Mouse (Mus musculus) neural tube, embryonic 14.5 days (tissue): ENCODE measurements at regions not wholly inside any gene's neighbourhood (a gene's known extent, or its start where the extent isn't known, plus 50 kb on each side); places are given as distances from the start of the nearest gene placed in this dataset.

ENCODE experiments used
- ATAC-seq: fragments of 200-750 bp; cut with Nextera tagmentation; 2 replicates; pipeline ENCODE4 v1.8.0; 2017; ENCODE audit warnings: low read depth, mild to moderate bottlenecking, moderate TSS enrichment, moderate library complexity
- H3K27ac ChIP-seq: fragments of 300-500 bp; sonication (generic); 2 replicates; pipeline ENCODE4 v1.5.1; 2014; ENCODE audit warnings: low read depth, mild to moderate bottlenecking, control low read depth, low read length, moderate library complexity, mixed read lengths
- H3K27me3 ChIP-seq: fragments of 300-500 bp; sonication (generic); 2 replicates; pipeline ENCODE4 v1.6.1; 2014; ENCODE audit warnings: low read length; ENCODE audit not compliant: control insufficient read depth, insufficient read depth
- H3K36me3 ChIP-seq: fragments of 300-500 bp; sonication (generic); 2 replicates; pipeline ENCODE4 v1.6.1; 2014; ENCODE audit warnings: low read length, mixed read lengths; ENCODE audit not compliant: control insufficient read depth, insufficient read depth
- H3K4me1 ChIP-seq: fragments of 300-500 bp; sonication (generic); 2 replicates; pipeline ENCODE4 v1.6.1; 2014; ENCODE audit warnings: low read length; ENCODE audit not compliant: control insufficient read depth, insufficient read depth
- H3K4me2 ChIP-seq: fragments of 300-500 bp; sonication (generic); 2 replicates; pipeline ENCODE4 v1.6.1; 2014; ENCODE audit warnings: mild to moderate bottlenecking, low read depth, low read length, control low read depth
- H3K4me3 ChIP-seq: fragments of 300-500 bp; sonication (generic); 2 replicates; pipeline ENCODE4 v1.5.1; 2014; ENCODE audit warnings: low read depth, low read length, control low read depth, mixed read lengths
- H3K9ac ChIP-seq: fragments of 300-500 bp; sonication (generic); replicated peaks from 2 replicates; pipeline ENCODE4 v1.6.1; 2014; ENCODE audit warnings: low read depth, mild to moderate bottlenecking, control low read depth, low read length, mixed read lengths
- H3K9me3 ChIP-seq: fragments of 300-500 bp; sonication (generic); 2 replicates; pipeline ENCODE4 v1.6.1; 2016; ENCODE audit warnings: low read length; ENCODE audit not compliant: control insufficient read depth
- WGBS: fragments of 180-500 bp; shearing (Covaris S2); extraction: QIAGEN DNeasy Blood & Tissue Kit; methylation state at CpG from one replicate; pipeline ENCODE4 v1.1.7; 2014; 5-methylcytosine and 5-hydroxymethylcytosine counted together

DNA sequence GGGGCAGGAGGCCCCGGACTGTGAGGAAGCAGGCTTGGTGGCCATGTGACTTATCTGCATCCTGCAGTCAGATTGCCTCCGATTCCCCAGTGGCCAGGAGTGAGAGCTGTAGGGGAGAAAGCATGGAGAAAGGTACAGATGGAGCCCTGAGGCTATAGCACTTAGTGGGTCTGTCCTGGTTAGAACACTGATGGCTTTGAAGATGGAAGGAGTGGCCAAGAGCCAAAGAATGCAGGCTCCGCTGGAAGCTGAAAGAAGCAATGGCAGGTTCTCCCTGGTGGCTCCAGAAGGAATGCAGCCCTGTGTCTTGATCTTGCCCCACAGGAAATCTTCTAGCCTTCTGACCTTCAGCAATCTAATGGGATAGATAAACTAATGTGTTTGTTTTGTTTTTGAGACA is 926.3 kb downstream of the 4930447A16Rik start:
- H3K27me3 ChIP-seq = no peaks in the 10 kb centered on the region
- WGBS = 83% methylated on average over 3 of the region's 3 CpGs
- H3K9me3 ChIP-seq = no peaks in the 10 kb centered on the region
- no peaks in the 10 kb centered on the region for H3K36me3 ChIP-seq
- no peak overlapping the region for H3K4me3 ChIP-seq
- no peak overlapping the region for H3K4me2 ChIP-seq
- ATAC-seq = no peak
- no peak overlapping the region for H3K27ac ChIP-seq
- H3K9ac ChIP-seq = no peak overlapping the region
- no peaks in the 10 kb centered on the region for H3K4me1 ChIP-seq

DNA sequence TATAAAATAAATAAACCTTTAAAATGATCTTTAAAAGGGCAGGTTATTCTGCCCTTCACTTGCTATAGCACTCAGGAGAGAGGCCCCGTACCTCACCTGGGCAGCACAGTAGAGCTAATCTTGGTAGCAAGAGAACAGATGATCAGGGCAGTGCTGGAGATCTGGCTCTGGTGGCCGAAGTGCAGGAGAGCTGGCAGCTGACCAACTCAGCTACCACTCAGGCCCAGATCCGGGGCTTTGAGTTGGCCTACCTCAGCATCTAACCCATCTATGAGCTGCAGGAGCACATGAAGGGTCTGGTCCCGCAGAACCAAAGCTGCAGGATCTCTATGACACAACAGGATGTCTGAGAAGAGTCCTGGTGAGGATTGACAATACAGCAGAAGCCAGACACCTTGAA is 928.0 kb downstream of the 4930447A16Rik start:
- H3K4me2 ChIP-seq = no peak overlapping the region
- H3K4me3 ChIP-seq = no peak overlapping the region
- no peak overlapping the region for H3K27ac ChIP-seq
- H3K9ac ChIP-seq = no peak overlapping the region
- H3K4me1 ChIP-seq = no peaks in the 10 kb centered on the region
- no peaks in the 10 kb centered on the region for H3K27me3 ChIP-seq
- no peaks in the 10 kb centered on the region for H3K9me3 ChIP-seq
- ATAC-seq = no peak
- 88% methylated on average over 4 of the region's 4 CpGs for WGBS
- H3K36me3 ChIP-seq = no peaks in the 10 kb centered on the region

DNA sequence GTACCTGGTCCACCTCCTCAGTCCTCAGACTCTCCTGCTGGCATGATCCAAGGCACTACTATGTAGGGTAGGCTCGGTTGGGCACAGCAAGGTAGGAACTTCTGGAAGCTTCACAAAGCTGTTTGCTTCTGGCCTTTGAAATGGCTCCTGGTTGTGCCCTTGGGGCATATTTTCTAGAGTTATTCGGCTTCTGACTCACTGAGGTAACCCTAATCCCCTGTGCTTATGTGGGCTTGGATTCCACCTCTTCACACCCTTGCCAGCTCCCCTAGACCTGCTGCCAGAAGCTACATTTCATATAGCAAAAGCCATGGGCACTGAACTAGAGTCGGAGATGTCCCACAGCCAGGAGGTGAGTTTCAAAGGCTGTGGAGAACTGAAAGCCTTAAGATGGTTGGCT is 933.7 kb downstream of the 4930447A16Rik start:
- H3K27ac ChIP-seq = no peak overlapping the region
- no peaks in the 10 kb centered on the region for H3K9me3 ChIP-seq
- no peak overlapping the region for H3K4me2 ChIP-seq
- H3K4me3 ChIP-seq = no peak overlapping the region
- H3K27me3 ChIP-seq = no peaks in the 10 kb centered on the region
- H3K36me3 ChIP-seq = no peaks in the 10 kb centered on the region
- H3K9ac ChIP-seq = no peak overlapping the region
- ATAC-seq = no peak
- 90% methylated on average over 3 of the region's 3 CpGs for WGBS
- H3K4me1 ChIP-seq = no peaks in the 10 kb centered on the region

DNA sequence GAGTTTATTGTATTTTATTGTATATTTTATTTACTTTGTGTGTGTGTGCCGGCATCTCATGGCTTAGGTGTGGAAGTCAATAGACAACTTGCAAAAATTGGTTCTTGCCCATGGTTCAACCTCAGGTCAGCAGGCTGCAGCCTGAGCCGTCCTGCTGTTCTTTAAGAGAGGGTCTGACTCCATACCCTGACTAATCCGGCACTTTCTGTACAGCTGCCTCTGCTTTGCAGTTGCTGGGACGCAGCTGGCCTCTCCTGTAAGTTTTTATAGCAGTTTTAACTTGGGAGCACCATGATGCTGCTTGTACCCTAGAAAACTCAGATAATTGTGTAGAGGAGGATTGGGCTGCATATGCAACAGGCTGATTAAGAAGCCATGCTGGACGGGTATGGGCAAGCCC is 938.2 kb downstream of the 4930447A16Rik start:
- no peak overlapping the region for H3K9ac ChIP-seq

DNA sequence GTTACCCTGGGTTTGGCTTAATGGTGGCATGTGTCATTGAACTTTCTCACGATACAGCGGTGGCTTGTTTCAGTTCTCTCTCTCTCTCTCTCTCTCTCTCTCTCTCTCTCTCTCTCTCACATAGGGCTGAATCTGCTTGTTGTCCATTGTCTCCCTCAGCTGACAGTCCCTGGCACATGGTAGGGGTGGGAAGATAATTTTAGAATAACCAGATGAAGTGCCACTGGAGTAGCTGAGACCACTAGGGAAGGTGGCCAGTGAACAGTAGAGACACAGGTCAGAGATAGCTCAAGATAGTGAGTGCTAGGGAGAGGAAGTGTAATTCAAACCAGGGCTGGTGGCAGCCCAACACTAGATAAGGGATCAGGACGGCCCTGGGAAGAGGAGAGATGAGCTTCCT is 938.7 kb downstream of the 4930447A16Rik start:
- Histone ChIP-seq H3K27me3 (no peaks in the 10 kb centered on the region), H3K9ac (no peak overlapping the region), H3K4me1 (no peaks in the 10 kb centered on the region), H3K9me3 (no peaks in the 10 kb centered on the region), H3K27ac (no peak overlapping the region), H3K4me3 (no peak overlapping the region), H3K36me3 (no peaks in the 10 kb centered on the region), H3K4me2 (no peak overlapping the region)
- ATAC-seq = no peak
- WGBS = 83% methylated on average over 3 of the region's 3 CpGs

More for the DNA sequence above, 938.2 kb downstream of the 4930447A16Rik start:
- Histone ChIP-seq H3K27ac (no peak overlapping the region), H3K4me1 (no peaks in the 10 kb centered on the region), H3K9me3 (no peaks in the 10 kb centered on the region), H3K4me3 (no peak overlapping the region), H3K36me3 (no peaks in the 10 kb centered on the region), H3K27me3 (no peaks in the 10 kb centered on the region), H3K4me2 (no peak overlapping the region)
- no peak for ATAC-seq
- WGBS = 75% methylated on average over 5 of the region's 5 CpGs

DNA sequence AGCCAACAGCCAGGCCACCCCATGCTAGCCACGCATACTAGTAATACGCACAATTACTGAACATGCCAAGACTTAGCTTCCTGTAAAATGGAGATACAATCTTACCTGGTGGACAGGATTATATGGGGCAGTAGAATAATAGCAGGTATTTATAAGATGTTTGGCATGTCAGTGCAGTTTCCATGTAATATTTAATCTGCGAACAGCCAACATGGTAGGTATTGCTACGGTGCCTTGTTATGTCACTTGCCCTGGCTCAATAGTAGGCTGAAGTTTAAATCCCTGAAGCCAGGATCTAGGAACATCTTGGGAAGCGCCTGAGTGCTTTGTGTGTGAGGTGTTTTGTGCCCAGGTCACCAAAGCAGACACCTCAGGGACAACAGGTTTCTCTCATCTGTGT is 942.3 kb downstream of the 4930447A16Rik start:
- Histone ChIP-seq H3K27ac (no peak overlapping the region), H3K27me3 (no peaks in the 10 kb centered on the region), H3K9ac (no peak overlapping the region), H3K4me1 (no peaks in the 10 kb centered on the region), H3K4me3 (no peak overlapping the region), H3K9me3 (no peaks in the 10 kb centered on the region), H3K36me3 (no peaks in the 10 kb centered on the region), H3K4me2 (no peak overlapping the region)
- 94% methylated on average over 5 of the region's 5 CpGs for WGBS
- no peak for ATAC-seq

DNA sequence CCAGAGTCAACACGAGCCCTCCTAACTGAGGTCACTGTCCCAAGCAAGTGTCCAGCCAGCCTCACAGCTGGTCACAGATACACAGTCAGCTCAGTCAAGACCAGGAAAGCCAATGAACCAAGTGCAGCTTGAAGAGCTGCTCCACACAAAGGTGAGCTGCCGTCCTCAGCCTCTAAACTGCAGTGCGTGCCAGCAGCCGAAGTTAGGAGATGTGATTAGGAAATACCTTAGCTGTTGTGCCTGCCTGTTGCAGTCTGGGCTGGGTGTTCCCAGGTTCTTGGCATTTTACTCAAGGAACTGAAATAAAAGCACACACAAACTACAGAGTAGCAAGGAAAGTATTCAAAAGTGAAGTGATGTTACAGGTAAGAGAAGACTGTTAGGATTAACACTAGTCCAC is 942.9 kb downstream of the 4930447A16Rik start:
- H3K4me1 ChIP-seq = no peaks in the 10 kb centered on the region
- no peak overlapping the region for H3K4me2 ChIP-seq
- H3K9ac ChIP-seq = no peak overlapping the region
- no peaks in the 10 kb centered on the region for H3K27me3 ChIP-seq
- no peak for ATAC-seq
- no peak overlapping the region for H3K27ac ChIP-seq
- H3K9me3 ChIP-seq = no peaks in the 10 kb centered on the region
- H3K36me3 ChIP-seq = no peaks in the 10 kb centered on the region
- WGBS = 91% methylated on average over 4 of the region's 4 CpGs
- no peak overlapping the region for H3K4me3 ChIP-seq

DNA sequence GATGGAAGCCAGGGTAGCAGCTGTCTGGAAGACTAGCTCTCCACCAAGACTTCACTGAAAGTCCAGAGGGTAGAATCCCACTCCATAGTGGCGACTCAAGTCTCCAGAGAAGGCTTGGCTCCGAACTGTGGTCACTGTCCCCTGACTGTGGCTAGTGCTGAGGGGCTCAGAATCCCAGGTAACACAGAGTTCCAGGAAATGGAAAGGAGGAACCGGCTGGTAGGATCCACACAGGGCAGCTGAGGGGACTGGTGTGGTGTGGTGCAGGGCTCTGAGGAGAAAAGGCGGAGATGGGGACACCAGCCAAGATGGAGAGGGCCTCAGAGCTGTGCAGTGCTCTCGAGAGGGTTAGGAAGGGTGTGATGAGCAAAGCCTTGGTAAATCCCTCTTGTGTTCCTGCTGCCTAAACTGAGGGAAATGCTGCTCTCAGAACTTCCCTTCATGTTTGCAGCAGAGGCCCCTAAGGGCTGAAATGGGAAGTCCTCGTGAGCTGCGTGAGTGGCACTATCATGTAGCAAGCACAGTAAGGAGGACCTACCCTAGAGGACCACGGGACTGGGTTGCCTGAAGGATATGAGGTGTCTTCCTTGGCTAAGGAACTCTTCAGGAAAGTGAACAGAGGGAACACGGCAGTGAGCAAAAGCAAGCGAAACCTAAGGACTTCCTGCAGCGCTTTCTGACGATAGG is 946.2 kb downstream of the 4930447A16Rik start:
- H3K27ac ChIP-seq = no peak overlapping the region
- WGBS = 84% methylated on average over 12 of the region's 12 CpGs
- H3K27me3 ChIP-seq = no peaks in the 10 kb centered on the region
- no peak overlapping the region for H3K4me2 ChIP-seq
- no peaks in the 10 kb centered on the region for H3K36me3 ChIP-seq
- H3K9me3 ChIP-seq = no peaks in the 10 kb centered on the region
- ATAC-seq = no peak
- H3K9ac ChIP-seq = no peak overlapping the region
- no peaks in the 10 kb centered on the region for H3K4me1 ChIP-seq
- no peak overlapping the region for H3K4me3 ChIP-seq

DNA sequence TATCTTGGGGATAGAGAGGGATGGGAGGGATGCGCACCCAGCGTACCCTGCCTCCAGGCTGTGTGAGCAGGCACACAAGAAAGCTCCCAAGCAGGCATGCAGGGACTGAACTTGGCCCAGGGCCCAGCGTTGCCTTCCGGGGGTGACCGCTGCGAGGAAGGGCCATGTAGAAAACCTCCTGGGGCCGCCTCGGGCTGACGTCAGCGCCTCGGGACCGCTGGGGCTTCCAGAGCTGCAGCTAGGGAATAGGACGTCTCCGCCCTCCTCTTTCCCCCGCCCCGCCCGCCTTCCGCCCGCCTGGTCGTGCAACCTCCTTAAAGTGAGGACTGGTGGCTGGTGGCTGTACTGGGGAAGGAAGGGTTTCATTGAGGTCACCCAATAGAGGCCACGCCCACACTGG is 948.4 kb downstream of the 4930447A16Rik start:
- Histone ChIP-seq H3K27ac (no peak overlapping the region), H3K36me3 (no peaks in the 10 kb centered on the region), H3K4me1 (no peaks in the 10 kb centered on the region), H3K27me3 (no peaks in the 10 kb centered on the region), H3K9me3 (no peaks in the 10 kb centered on the region), H3K4me3 (no peak overlapping the region), H3K9ac (no peak overlapping the region; the same call in 1 of the 2 replicates), H3K4me2 (peak overlapping the region; percentile 43)
- WGBS = 2% methylated on average over 21 of the region's 21 CpGs
- peak; percentile 82 for ATAC-seq
